Mouse (Mus musculus) lung, adult 10 weeks (tissue): ENCODE measurements around the gene Pogk. TPM values are rescaled to one million over a fixed set of nuclear protein-coding genes. Genes with fewer than 3 reads are reported as not detected.

Experiments
- polyA plus RNA-seq: library from polyadenylated mRNA; stranded (reverse); fragments of 350-450 nt; fragmentation: Illumina TruSeq; extraction: RNeasy Lipid Tissue Mini Kit (QIAGEN cat#74804); gene quantifications from one replicate; pipeline ENCODE4 v1.2.3, GENCODE M21; 2014; ENCODE audit warnings: low read depth, low replicate concordance; ENCODE audit not compliant: insufficient read depth

Pogk gene
- polyA plus RNA-seq: 2.9 TPM

GRCm38 (mm10) chr1:166409701-166410220, at the start of gene Pogk:
Pogk (minus strand) TSS chr1:166409863.

DNA sequence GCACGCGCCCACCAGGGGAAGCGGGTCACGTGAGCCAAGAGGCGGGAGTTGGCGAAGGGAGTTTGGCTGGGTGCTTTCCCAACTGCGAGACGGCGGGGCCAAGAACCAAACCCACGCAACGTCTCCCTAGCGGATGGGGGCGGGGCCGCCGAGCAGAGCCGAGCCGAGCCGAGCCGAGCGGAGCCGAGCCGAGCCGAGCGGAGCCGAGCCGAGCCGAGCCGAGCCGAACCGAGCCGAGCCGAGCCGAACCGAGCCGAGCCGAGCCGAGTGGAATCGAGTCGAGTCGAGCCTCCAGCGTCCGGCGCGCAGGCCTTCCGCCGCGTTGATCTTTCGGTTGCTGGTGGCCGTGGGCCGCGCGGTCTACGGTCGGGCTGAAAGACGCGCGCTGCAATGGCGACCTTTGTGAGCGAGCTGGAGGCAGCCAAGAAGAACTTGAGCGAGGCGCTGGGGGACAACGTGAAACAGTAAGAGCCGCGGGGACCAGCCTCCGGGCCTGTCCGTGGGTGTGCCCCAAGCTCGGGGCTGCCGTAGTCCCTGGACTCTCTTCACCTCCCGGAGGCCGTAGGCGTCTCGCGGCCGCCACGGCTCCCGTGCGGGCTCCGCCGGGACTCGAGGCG, 30.5 kb downstream of the Pogk start, which contains the start of gene Tada1:
Gene Tada1 (plus strand): TSS at position 85 of the 617 bp plus-strand sequence.

Other genes with a start within 250 kb of the Pogk start
- 0.20 TPM for gene Mael, start 171.1 kb downstream of the Pogk start, polyA plus RNA-seq
- gene Ildr2, start 155.7 kb downstream of the Pogk start, polyA plus RNA-seq: 1.3 TPM
- 13.8 TPM for gene Tada1, start 30.8 kb downstream of the Pogk start, polyA plus RNA-seq
- not detected for gene Gm4846, start 87.7 kb upstream of the Pogk start, polyA plus RNA-seq
- not detected for gene Gm4847, start 237.8 kb upstream of the Pogk start, polyA plus RNA-seq